Mouse (Mus musculus): ENCODE measurements around the gene Colgalt1. TPM values are rescaled to one million over a fixed set of nuclear protein-coding genes. Genes with fewer than 3 reads are reported as not detected.
A peak's percentile ranks its signal among the peaks of the same experiment; 100 is the strongest.

Colgalt1 gene
- polyA plus RNA-seq, 1 experiment from 2014 or later = 53.6 TPM

- H3K36me3 ChIP-seq = no peaks in the 10 kb centered on the region
- WGBS = 74% methylated on average over 8 of the region's 8 CpGs
- H3K4me1 ChIP-seq = peaks cover 15% of the 10 kb centered on the region
- no peak overlapping the region for H3K4me3 ChIP-seq
- H3K27me3 ChIP-seq (ENCODE audit: low read depth, poor library complexity, severe bottlenecking) = peaks cover 64% of the 10 kb centered on the region
- peaks cover 6% of the 10 kb centered on the region for H3K9me3 ChIP-seq (replicated peaks)
- H3K27ac ChIP-seq = no peak overlapping the region
- no peak for DNase-seq (ENCODE audit: low spot score)
Observed at GRCm38 (mm10) chr8:71637149-71638095, 26.6 kb downstream of the Colgalt1 start.

- Histone ChIP-seq H3K4me3 (no peak overlapping the region), H3K9me3 (replicated peaks) (no peaks in the 10 kb centered on the region), H3K27ac (no peak overlapping the region), H3K4me1 (peaks cover 12% of the 10 kb centered on the region), H3K27me3 (ENCODE audit: low read depth, poor library complexity, severe bottlenecking) (peaks cover 55% of the 10 kb centered on the region), H3K36me3 (no peaks in the 10 kb centered on the region)
- WGBS = 74% methylated on average over 6 of the region's 6 CpGs
- DNase-seq (ENCODE audit: low spot score) = no peak
Observed at GRCm38 (mm10) chr8:71638321-71638720, 27.5 kb downstream of the Colgalt1 start.

GRCm38 (mm10) chr8:71639318-71639717 lies 28.5 kb downstream of the Colgalt1 start:
- no peak for DNase-seq (ENCODE audit: low spot score)
- H3K36me3 ChIP-seq = no peaks in the 10 kb centered on the region
- H3K27me3 ChIP-seq (ENCODE audit: low read depth, poor library complexity, severe bottlenecking) = peaks cover 45% of the 10 kb centered on the region
- 89% methylated on average over 4 of the region's 4 CpGs for WGBS
- H3K4me1 ChIP-seq = peaks cover 4% of the 10 kb centered on the region
- no peak overlapping the region for H3K27ac ChIP-seq
- H3K4me3 ChIP-seq = no peak overlapping the region
- no peaks in the 10 kb centered on the region for H3K9me3 ChIP-seq (replicated peaks)

- no peak for DNase-seq (ENCODE audit: low spot score)
- 85% methylated on average over 9 of the region's 9 CpGs for WGBS
- H3K27me3 ChIP-seq (ENCODE audit: low read depth, poor library complexity, severe bottlenecking) = peaks cover 3% of the 10 kb centered on the region; the same call in 1 of the 2 replicates
- no peaks in the 10 kb centered on the region for H3K36me3 ChIP-seq
- no peaks in the 10 kb centered on the region for H3K9me3 ChIP-seq (replicated peaks)
- H3K4me1 ChIP-seq = no peaks in the 10 kb centered on the region
- H3K4me3 ChIP-seq = no peak overlapping the region
- H3K27ac ChIP-seq = no peak overlapping the region
Observed at GRCm38 (mm10) chr8:71645510-71645909, 34.7 kb downstream of the Colgalt1 start.

GRCm38 (mm10) chr8:71654600-71654999 lies 43.8 kb downstream of the Colgalt1 start:
- H3K4me3 ChIP-seq = peak overlapping the region; percentile 39
- no peak overlapping the region for H3K27ac ChIP-seq
- H3K36me3 ChIP-seq = no peaks in the 10 kb centered on the region
- peaks cover 12% of the 10 kb centered on the region for H3K4me1 ChIP-seq
- H3K27me3 ChIP-seq (ENCODE audit: low read depth, poor library complexity, severe bottlenecking) = peaks cover 92% of the 10 kb centered on the region
- DNase-seq (ENCODE audit: low spot score) = peak; percentile 56
- WGBS = 2% methylated on average over 24 of the region's 24 CpGs
- no peaks in the 10 kb centered on the region for H3K9me3 ChIP-seq (replicated peaks)

GRCm38 (mm10) chr8:71657816-71658215 lies 47.0 kb downstream of the Colgalt1 start:
- H3K36me3 ChIP-seq = no peaks in the 10 kb centered on the region
- H3K27me3 ChIP-seq (ENCODE audit: low read depth, poor library complexity, severe bottlenecking) = peaks cover 100% of the 10 kb centered on the region
- no peak overlapping the region for H3K27ac ChIP-seq
- H3K9me3 ChIP-seq (replicated peaks) = no peaks in the 10 kb centered on the region
- H3K4me1 ChIP-seq = peaks cover 16% of the 10 kb centered on the region
- 20% methylated on average over 9 of the region's 9 CpGs for WGBS
- H3K4me3 ChIP-seq = no peak overlapping the region
- DNase-seq (ENCODE audit: low spot score) = no peak

- H3K36me3 ChIP-seq = no peaks in the 10 kb centered on the region
- H3K9me3 ChIP-seq (replicated peaks) = no peaks in the 10 kb centered on the region
- H3K27me3 ChIP-seq (ENCODE audit: low read depth, poor library complexity, severe bottlenecking) = peaks cover 100% of the 10 kb centered on the region
- WGBS = 33% methylated on average over 17 of the region's 17 CpGs
- H3K4me3 ChIP-seq = no peak overlapping the region
- no peak overlapping the region for H3K27ac ChIP-seq
- H3K4me1 ChIP-seq = peaks cover 16% of the 10 kb centered on the region
- DNase-seq (ENCODE audit: low spot score) = no peak
Observed at GRCm38 (mm10) chr8:71658515-71659049, 47.8 kb downstream of the Colgalt1 start.

GRCm38 (mm10) chr8:71659751-71660150 lies 49.0 kb downstream of the Colgalt1 start:
- H3K27me3 ChIP-seq (ENCODE audit: low read depth, poor library complexity, severe bottlenecking) = peaks cover 100% of the 10 kb centered on the region
- H3K36me3 ChIP-seq = no peaks in the 10 kb centered on the region
- H3K4me3 ChIP-seq = no peak overlapping the region
- no peak for DNase-seq (ENCODE audit: low spot score)
- no peaks in the 10 kb centered on the region for H3K9me3 ChIP-seq (replicated peaks)
- H3K4me1 ChIP-seq = peaks cover 12% of the 10 kb centered on the region
- no peak overlapping the region for H3K27ac ChIP-seq
- WGBS = 68% methylated on average over 1 of the region's 1 CpGs

- Histone ChIP-seq H3K4me1 (peaks cover 14% of the 10 kb centered on the region), H3K36me3 (no peaks in the 10 kb centered on the region), H3K27me3 (ENCODE audit: low read depth, poor library complexity, severe bottlenecking) (peaks cover 98% of the 10 kb centered on the region), H3K27ac (no peak overlapping the region), H3K4me3 (no peak overlapping the region; the same call in 1 of the 2 replicates), H3K9me3 (replicated peaks) (no peaks in the 10 kb centered on the region)
- WGBS = 8% methylated on average over 36 of the region's 36 CpGs
- peak; percentile 94 for DNase-seq (ENCODE audit: low spot score)
Observed at GRCm38 (mm10) chr8:71660325-71661120, 49.7 kb downstream of the Colgalt1 start.

GRCm38 (mm10) chr8:71665331-71666130 lies 54.7 kb downstream of the Colgalt1 start:
- 4% methylated on average over 22 of the region's 22 CpGs for WGBS
- Histone ChIP-seq H3K36me3 (no peaks in the 10 kb centered on the region), H3K27me3 (ENCODE audit: low read depth, poor library complexity, severe bottlenecking) (peaks cover 92% of the 10 kb centered on the region), H3K9me3 (replicated peaks) (no peaks in the 10 kb centered on the region), H3K27ac (0 out of 2 replicates have a peak overlapping the region, but pooled peaks have one; percentile 6), H3K4me3 (peak overlapping the region; percentile 40), H3K4me1 (peaks cover 50% of the 10 kb centered on the region)
- peak; percentile 92 for DNase-seq (ENCODE audit: low spot score)

GRCm38 (mm10) chr8:71666855-71667254 lies 56.1 kb downstream of the Colgalt1 start:
- WGBS = 33% methylated on average over 1 of the region's 1 CpGs
- Histone ChIP-seq H3K36me3 (no peaks in the 10 kb centered on the region), H3K4me3 (no peak overlapping the region), H3K9me3 (replicated peaks) (no peaks in the 10 kb centered on the region), H3K4me1 (peaks cover 62% of the 10 kb centered on the region), H3K27ac (no peak overlapping the region), H3K27me3 (ENCODE audit: low read depth, poor library complexity, severe bottlenecking) (peaks cover 89% of the 10 kb centered on the region)
- DNase-seq (ENCODE audit: low spot score) = no peak

- peak overlapping the region; percentile 77 for H3K27ac ChIP-seq
- H3K9me3 ChIP-seq (replicated peaks) = no peaks in the 10 kb centered on the region
- H3K4me1 ChIP-seq = peaks cover 66% of the 10 kb centered on the region
- no peak overlapping the region for H3K4me3 ChIP-seq
- peak; percentile 30 for DNase-seq (ENCODE audit: low spot score)
- 53% methylated on average over 5 of the region's 5 CpGs for WGBS
- H3K27me3 ChIP-seq (ENCODE audit: low read depth, poor library complexity, severe bottlenecking) = peaks cover 89% of the 10 kb centered on the region
- H3K36me3 ChIP-seq = no peaks in the 10 kb centered on the region
Observed at GRCm38 (mm10) chr8:71667256-71667655, 56.5 kb downstream of the Colgalt1 start.

Data from limb, embryonic 10.5 days (tissue).